Mouse (Mus musculus): ENCODE measurements around the gene Olfr1291-ps1.

The Olfr1291-ps1 gene

GRCm38 (mm10) chr2:111496880-111497279 lies at the start of gene Olfr1291-ps1:
Olfr1291-ps1 (plus strand) TSS chr2:111497180.
- no peak for DNase-seq (ENCODE audit: low read depth, low spot score)

- DNase-seq (ENCODE audit: low read depth, low spot score): no peak
Observed at GRCm38 (mm10) chr2:111448842-111449241, 48.1 kb upstream of the Olfr1291-ps1 start, which contains the start of gene Olfr1287. Olfr1287 (plus strand) TSS chr2:111449142.

- DNase-seq (ENCODE audit: low read depth, low spot score): no peak
Observed at GRCm38 (mm10) chr2:111473801-111474200, 23.2 kb upstream of the Olfr1291-ps1 start, which contains the start of gene Olfr1288. Olfr1288 (plus strand) TSS chr2:111474101.

DNA sequence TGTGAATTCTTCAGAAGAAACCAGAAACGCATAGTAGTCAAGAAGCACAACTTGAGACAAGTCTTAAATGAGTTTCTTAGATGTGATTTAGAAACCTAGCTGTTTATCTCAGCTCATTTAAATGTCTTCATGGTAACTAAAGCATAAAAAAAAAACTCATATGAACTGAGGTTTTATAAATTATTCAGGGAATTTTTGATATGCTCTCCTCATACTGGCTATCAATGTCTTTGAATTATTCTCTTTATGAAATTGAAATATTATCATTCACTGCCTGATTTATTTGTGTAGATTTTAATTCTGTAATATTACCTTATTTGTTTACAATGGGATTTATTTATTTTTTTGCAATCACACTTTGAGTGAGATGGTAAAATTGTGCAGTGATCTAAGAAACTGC lies 16.5 kb upstream of the Olfr1291-ps1 start, which contains the start of gene Olfr1289:
Olfr1289 (plus strand) TSS at position 301 of the 400 bp plus-strand sequence.
- no peak for DNase-seq (ENCODE audit: low read depth, low spot score)

DNA sequence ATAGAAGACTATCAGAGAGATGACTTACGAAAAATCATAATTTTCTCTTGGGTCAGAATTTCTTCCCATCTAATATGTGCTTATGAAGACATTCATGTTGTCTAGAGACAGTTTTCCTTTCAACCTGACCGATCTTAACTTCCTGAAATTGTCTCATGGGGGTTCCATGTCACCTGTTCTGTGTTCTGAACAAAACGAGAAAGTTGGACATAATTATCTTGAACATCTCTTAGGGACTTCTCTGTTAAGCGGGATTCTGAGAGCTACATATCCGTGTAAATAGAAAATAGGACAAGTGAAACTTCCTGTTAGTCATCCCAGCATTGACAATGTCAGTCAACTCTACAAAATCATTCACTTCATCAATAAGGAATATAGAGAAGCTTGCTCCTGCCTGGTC lies 3.3 kb upstream of the Olfr1291-ps1 start, which contains the start of gene Olfr1290:
Olfr1290 (minus strand) TSS at position 101 of the 400 bp plus-strand sequence.
- DNase-seq (ENCODE audit: low read depth, low spot score): no peak

DNA sequence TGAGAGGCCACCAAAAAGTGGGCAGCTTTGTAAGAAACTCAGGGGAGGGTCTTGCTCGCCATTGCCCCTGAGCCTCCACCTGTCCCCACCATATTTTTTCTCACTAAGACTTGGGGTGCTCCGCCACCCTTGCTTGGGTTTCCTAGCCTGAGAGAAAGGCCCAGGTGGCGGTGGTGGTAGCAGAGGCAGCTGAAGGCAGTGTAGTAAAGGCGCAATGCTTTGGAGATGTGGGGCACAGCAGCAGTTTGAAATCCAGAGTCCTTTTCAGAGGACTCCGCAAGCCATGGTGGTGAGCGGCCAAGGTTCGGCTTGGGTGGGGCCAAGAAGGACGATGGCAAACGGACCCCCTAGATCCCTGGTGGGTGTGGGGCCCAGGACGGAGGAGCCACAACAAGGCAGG lies 20.5 kb downstream of the Olfr1291-ps1 start:
- no peak for DNase-seq (ENCODE audit: low read depth, low spot score)

GRCm38 (mm10) chr2:111524903-111525302 lies 27.9 kb downstream of the Olfr1291-ps1 start, which contains the start of gene Olfr1293-ps:
Olfr1293-ps (plus strand) TSS chr2:111525203.
- no peak for DNase-seq (ENCODE audit: low read depth, low spot score)

GRCm38 (mm10) chr2:111540191-111540590 lies 43.2 kb downstream of the Olfr1291-ps1 start, which contains the start of gene Olfr1294:
Olfr1294 (minus strand) TSS chr2:111540291.
- no peak for DNase-seq (ENCODE audit: low read depth, low spot score)

All from brain, embryonic 18.5 days (tissue).